Mouse (Mus musculus) liver, postnatal 0 days (tissue): ENCODE measurements around the gene Rdh16.
"Not testable (repeated sequence)": the region's sequence is repeated elsewhere in the genome, so short reads cannot be mapped to it uniquely, and the experiment has no call there.

Source experiments
- CTCF ChIP-seq: sonication (generic); IDR thresholded peaks from 2 replicates; pipeline ENCODE4 v1.5.1; 2016; ENCODE audit warnings: antibody characterized with exemption, low read depth
- EP300 ChIP-seq: IDR thresholded peaks from 2 replicates; pipeline ENCODE4 v1.6.1; 2016; ENCODE audit warnings: antibody characterized with exemption, low read depth, mild to moderate bottlenecking

GRCm38 (mm10) chr10:127837793-127838192 is 36.8 kb downstream of the Rdh16 start:
- TF ChIP-seq CTCF, EP300: not testable (repeated sequence)
